Mouse (Mus musculus): ENCODE measurements at regions not wholly inside any gene's neighbourhood (a gene's known extent, or its start where the extent isn't known, plus 50 kb on each side); places are given as distances from the start of the nearest gene placed in this dataset.

DNA sequence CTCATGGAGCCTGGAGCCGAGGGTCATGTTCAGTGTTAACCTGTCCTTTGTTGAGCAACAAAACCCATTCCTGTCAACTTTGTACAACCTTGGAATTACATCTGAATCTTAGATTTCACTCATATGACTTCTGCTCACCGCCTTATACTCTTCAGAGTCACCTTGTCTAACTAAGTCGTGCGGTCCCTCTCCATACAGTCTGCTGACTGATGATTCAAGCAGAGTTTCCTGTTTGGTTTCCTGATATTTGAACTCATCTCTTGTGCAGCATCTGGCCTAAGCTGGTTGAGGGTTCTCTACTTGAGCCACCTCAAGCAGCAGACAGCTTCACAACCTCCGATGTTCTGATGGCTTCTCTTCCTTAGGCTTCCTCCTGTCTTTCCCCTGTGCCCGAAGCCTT is 78.3 kb upstream of the Ccn6 start:
- H3K27ac ChIP-seq (ENCODE audit: insufficient read depth, low read length), result no peak overlapping the region
- H3K36me3 ChIP-seq (ENCODE audit: control insufficient read depth, insufficient read depth, low read length), result no peaks in the 10 kb centered on the region
- no peaks in the 10 kb centered on the region for H3K27me3 ChIP-seq (ENCODE audit: control insufficient read depth, insufficient read depth, low read length)
- H3K4me3 ChIP-seq (ENCODE audit: extremely low read depth, insufficient read depth, insufficient read length), result no peak overlapping the region
- TF ChIP-seq CTCF (IDR thresholded peaks at IDR 0.05; ENCODE audit: extremely low read depth, insufficient read depth, insufficient read length, insufficient replicate concordance), result no peak
- TF ChIP-seq POLR2A (IDR thresholded peaks at IDR 0.05; ENCODE audit: low read depth, low read length), result no peak
- peaks cover 4% of the 10 kb centered on the region for H3K4me1 ChIP-seq (ENCODE audit: control insufficient read depth, insufficient read depth, insufficient read length)
- WGBS, result 44% methylated on average over 6 of the region's 6 CpGs
- no peak for DNase-seq (ENCODE audit: low read depth in 1 of 2, low spot score in 2 of 2)

DNA sequence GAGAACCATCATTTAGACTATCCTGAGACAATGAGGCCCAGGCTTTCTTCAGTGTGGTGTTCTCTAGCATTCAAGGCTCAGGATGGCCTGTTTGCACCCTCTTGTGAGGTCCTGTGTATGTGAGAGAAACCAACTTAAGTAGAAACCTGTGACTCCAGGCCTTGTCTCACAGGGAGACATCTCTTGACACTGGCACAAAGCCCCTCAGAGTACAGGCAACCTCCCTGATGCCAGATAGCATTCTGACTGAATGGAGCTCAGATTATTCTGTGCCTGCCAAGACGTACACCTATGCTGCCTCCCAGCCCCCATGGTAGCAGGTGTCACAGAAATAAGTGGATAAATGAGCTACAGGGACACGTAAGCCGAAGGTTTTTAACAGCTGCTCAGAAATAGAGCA is 77.9 kb upstream of the Ccn6 start:
- DNase-seq (ENCODE audit: low read depth in 1 of 2, low spot score in 2 of 2), result no peak
- TF ChIP-seq CTCF (IDR thresholded peaks at IDR 0.05; ENCODE audit: extremely low read depth, insufficient read depth, insufficient read length, insufficient replicate concordance) (no peak), POLR2A (IDR thresholded peaks at IDR 0.05; ENCODE audit: low read depth, low read length) (no peak)
- WGBS, result 93% methylated on average over 3 of the region's 3 CpGs
- no peaks in the 10 kb centered on the region for H3K27me3 ChIP-seq (ENCODE audit: control insufficient read depth, insufficient read depth, low read length)
- no peak overlapping the region for H3K4me3 ChIP-seq (ENCODE audit: extremely low read depth, insufficient read depth, insufficient read length)
- no peak overlapping the region for H3K27ac ChIP-seq (ENCODE audit: insufficient read depth, low read length)
- H3K4me1 ChIP-seq (ENCODE audit: control insufficient read depth, insufficient read depth, insufficient read length), result peaks cover 4% of the 10 kb centered on the region
- H3K36me3 ChIP-seq (ENCODE audit: control insufficient read depth, insufficient read depth, low read length), result no peaks in the 10 kb centered on the region

GRCm38 (mm10) chr10:39240966-39241365 is 77.4 kb upstream of the Ccn6 start:
- H3K4me3 ChIP-seq (ENCODE audit: extremely low read depth, insufficient read depth, insufficient read length), result no peak overlapping the region
- no peak for DNase-seq (ENCODE audit: low read depth in 1 of 2, low spot score in 2 of 2)
- no peaks in the 10 kb centered on the region for H3K36me3 ChIP-seq (ENCODE audit: control insufficient read depth, insufficient read depth, low read length)
- H3K27me3 ChIP-seq (ENCODE audit: control insufficient read depth, insufficient read depth, low read length), result no peaks in the 10 kb centered on the region
- H3K27ac ChIP-seq (ENCODE audit: insufficient read depth, low read length), result no peak overlapping the region
- H3K4me1 ChIP-seq (ENCODE audit: control insufficient read depth, insufficient read depth, insufficient read length), result peaks cover 4% of the 10 kb centered on the region
- TF ChIP-seq POLR2A (IDR thresholded peaks at IDR 0.05; ENCODE audit: low read depth, low read length), result no peak
- TF ChIP-seq CTCF (IDR thresholded peaks at IDR 0.05; ENCODE audit: extremely low read depth, insufficient read depth, insufficient read length, insufficient replicate concordance), result no peak
- WGBS, result 94% methylated on average over 7 of the region's 7 CpGs

DNA sequence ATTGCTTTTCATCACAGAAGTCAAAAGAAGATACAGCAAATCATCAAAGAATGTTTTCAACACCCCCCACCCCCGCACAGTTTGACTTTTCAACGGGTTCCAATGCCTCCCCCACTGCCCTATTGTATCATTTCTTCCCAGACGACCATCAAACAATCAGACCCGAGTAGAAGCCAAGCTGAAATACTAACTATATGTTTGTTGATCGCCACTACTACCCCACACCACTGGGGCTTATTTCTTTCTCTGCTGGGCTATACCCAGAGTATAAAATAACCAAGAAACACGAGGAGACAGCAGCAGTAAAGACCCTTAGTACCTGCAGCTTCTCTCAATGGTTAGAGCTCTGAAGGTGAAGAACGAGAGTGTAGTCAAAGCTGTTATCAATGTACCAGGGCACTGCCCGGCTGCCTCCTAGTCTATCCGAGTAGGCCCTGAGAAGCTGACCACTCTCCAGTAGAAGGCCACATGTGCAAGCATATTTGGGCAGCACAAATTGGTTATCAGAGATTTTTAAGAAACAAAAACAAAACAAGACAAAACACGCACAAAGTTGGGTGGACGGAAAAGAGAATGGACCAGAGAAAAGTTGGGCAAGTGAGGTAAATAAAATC is 76.7 kb upstream of the Ccn6 start:
- Histone ChIP-seq H3K36me3 (ENCODE audit: control insufficient read depth, insufficient read depth, low read length) (no peaks in the 10 kb centered on the region), H3K4me1 (ENCODE audit: control insufficient read depth, insufficient read depth, insufficient read length) (peaks cover 4% of the 10 kb centered on the region), H3K4me3 (ENCODE audit: extremely low read depth, insufficient read depth, insufficient read length) (no peak overlapping the region), H3K27me3 (ENCODE audit: control insufficient read depth, insufficient read depth, low read length) (no peaks in the 10 kb centered on the region), H3K27ac (ENCODE audit: insufficient read depth, low read length) (no peak overlapping the region)
- 64% methylated on average over 11 of the region's 11 CpGs for WGBS
- TF ChIP-seq POLR2A (IDR thresholded peaks at IDR 0.05; ENCODE audit: low read depth, low read length) (no peak), CTCF (IDR thresholded peaks at IDR 0.05; ENCODE audit: extremely low read depth, insufficient read depth, insufficient read length, insufficient replicate concordance) (no peak)
- DNase-seq (ENCODE audit: low read depth in 1 of 2, low spot score in 2 of 2), result no peak

DNA sequence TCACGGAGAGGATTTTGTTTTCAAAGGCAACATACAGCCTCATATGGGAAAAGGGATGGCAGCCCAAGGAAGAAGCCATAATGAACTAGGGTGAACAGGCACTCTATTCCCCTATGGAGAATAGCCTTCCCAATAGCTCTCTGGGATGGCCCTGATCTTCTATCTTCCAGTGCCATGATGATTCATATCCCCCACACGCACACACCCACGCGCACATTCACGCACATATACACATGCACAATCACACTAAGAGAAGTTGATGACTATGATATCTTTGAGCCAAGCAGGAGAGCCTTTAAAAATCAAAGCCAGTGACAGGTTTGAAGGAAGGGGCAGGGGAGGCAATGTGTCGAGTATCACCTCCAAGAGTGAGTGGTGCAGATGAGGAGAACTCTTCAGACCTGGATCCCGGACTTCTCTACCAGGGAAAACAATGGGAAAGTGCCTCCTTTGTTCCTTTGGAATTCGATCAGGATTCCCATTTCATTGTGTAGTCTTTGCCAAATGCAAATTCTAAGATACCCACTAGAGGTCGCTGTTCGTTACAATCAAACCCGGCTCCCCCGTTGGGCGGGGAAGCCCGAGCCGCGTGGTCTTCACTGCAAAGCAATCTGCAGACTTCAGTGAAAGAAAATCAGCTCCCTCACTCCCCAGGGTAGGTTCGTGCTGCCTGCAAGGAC is 76.0 kb upstream of the Ccn6 start:
- H3K36me3 ChIP-seq (ENCODE audit: control insufficient read depth, insufficient read depth, low read length), result no peaks in the 10 kb centered on the region
- no peak for TF ChIP-seq POLR2A (IDR thresholded peaks at IDR 0.05; ENCODE audit: low read depth, low read length)
- peak; percentile 50 for TF ChIP-seq CTCF (IDR thresholded peaks at IDR 0.05; ENCODE audit: extremely low read depth, insufficient read depth, insufficient read length, insufficient replicate concordance)
- DNase-seq (ENCODE audit: low read depth in 1 of 2, low spot score in 2 of 2), result peak; percentile 29 to 59
- H3K27ac ChIP-seq (ENCODE audit: insufficient read depth, low read length), result no peak overlapping the region
- H3K4me1 ChIP-seq (ENCODE audit: control insufficient read depth, insufficient read depth, insufficient read length), result peaks cover 4% of the 10 kb centered on the region
- H3K27me3 ChIP-seq (ENCODE audit: control insufficient read depth, insufficient read depth, low read length), result no peaks in the 10 kb centered on the region
- 20% methylated on average over 17 of the region's 17 CpGs for WGBS
- no peak overlapping the region for H3K4me3 ChIP-seq (ENCODE audit: extremely low read depth, insufficient read depth, insufficient read length)

- TF ChIP-seq CTCF (IDR thresholded peaks at IDR 0.05; ENCODE audit: extremely low read depth, insufficient read depth, insufficient read length, insufficient replicate concordance) (no peak), POLR2A (IDR thresholded peaks at IDR 0.05; ENCODE audit: low read depth, low read length) (no peak)
- H3K27me3 ChIP-seq (ENCODE audit: control insufficient read depth, insufficient read depth, low read length), result no peaks in the 10 kb centered on the region
- no peaks in the 10 kb centered on the region for H3K36me3 ChIP-seq (ENCODE audit: control insufficient read depth, insufficient read depth, low read length)
- no peak for DNase-seq (ENCODE audit: low read depth in 1 of 2, low spot score in 2 of 2)
- H3K4me3 ChIP-seq (ENCODE audit: extremely low read depth, insufficient read depth, insufficient read length), result no peak overlapping the region
- H3K4me1 ChIP-seq (ENCODE audit: control insufficient read depth, insufficient read depth, insufficient read length), result peaks cover 4% of the 10 kb centered on the region
- WGBS, result 85% methylated on average over 10 of the region's 10 CpGs
- H3K27ac ChIP-seq (ENCODE audit: insufficient read depth, low read length), result no peak overlapping the region
Measured at GRCm38 (mm10) chr10:39238596-39238995, 75.0 kb upstream of the Ccn6 start.

DNA sequence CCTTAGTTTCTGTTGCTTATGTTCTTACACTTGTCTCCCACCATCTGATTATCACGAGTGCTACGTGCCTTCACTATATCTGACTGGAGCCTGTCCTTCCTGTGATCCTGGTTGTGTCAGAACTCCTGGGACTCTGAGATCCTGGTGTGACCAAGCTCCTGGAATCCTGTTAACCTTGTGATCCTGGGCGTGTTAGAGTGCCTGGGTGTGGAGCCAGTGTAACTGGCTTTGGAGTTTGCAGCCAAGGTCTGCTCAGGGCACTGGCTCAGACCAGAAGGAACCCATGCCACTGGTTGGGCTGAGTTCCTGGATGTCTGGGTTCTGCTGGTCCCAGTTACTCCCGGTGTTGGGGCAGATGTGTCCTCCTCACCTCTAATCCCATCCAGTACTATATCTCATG is 74.0 kb upstream of the Ccn6 start:
- WGBS, result 88% methylated on average over 4 of the region's 4 CpGs
- no peak for TF ChIP-seq CTCF (IDR thresholded peaks at IDR 0.05; ENCODE audit: extremely low read depth, insufficient read depth, insufficient read length, insufficient replicate concordance)
- TF ChIP-seq POLR2A (IDR thresholded peaks at IDR 0.05; ENCODE audit: low read depth, low read length), result no peak
- H3K4me1 ChIP-seq (ENCODE audit: control insufficient read depth, insufficient read depth, insufficient read length), result peaks cover 4% of the 10 kb centered on the region

More for the DNA sequence above, 74.0 kb upstream of the Ccn6 start:
- no peaks in the 10 kb centered on the region for H3K36me3 ChIP-seq (ENCODE audit: control insufficient read depth, insufficient read depth, low read length)
- H3K4me3 ChIP-seq (ENCODE audit: extremely low read depth, insufficient read depth, insufficient read length), result no peak overlapping the region
- no peak overlapping the region for H3K27ac ChIP-seq (ENCODE audit: insufficient read depth, low read length)
- DNase-seq (ENCODE audit: low read depth in 1 of 2, low spot score in 2 of 2), result no peak
- no peaks in the 10 kb centered on the region for H3K27me3 ChIP-seq (ENCODE audit: control insufficient read depth, insufficient read depth, low read length)
